Mouse (Mus musculus) cerebellum, adult 9-11 months (tissue): ENCODE results near the gene Kcnk1.

Experiments
- DNase-seq: peaks from one replicate; pipeline ENCODE4 v3.0.0; 2022

The Kcnk1 gene

GRCm38 (mm10) chr8:126063832-126064409 lies 69.0 kb downstream of the Kcnk1 start:
- DNase-seq, result peak; percentile 46

DNA sequence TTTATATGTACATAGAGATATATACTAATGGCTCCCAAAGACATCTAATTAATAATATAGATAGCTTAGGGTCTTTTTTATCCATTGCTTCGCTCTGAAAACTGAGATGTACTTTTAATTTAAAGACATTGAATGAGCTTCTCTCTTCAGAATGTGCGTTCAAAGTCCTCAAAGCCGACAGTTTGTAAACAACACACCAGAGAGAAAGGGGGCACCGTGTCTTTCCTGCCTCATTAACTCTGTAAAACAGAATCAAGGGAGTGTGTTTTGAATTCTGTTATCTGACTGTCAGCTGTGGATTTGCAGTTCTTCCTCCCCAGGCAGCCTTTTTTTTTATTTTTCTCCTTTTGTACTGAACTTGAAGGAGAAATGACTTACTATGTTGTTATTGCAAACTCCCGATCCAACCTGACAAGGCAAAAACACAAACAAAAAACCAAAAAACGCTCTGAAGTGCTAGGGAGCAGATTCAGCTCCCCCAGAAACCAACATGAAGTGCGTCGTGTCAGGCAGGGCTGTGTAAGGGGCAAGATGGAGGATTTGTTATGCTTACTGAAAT lies 69.7 kb downstream of the Kcnk1 start:
- DNase-seq, result no peak

- peak; percentile 38 for DNase-seq
Measured at GRCm38 (mm10) chr8:126067306-126067705, 72.3 kb downstream of the Kcnk1 start.

DNA sequence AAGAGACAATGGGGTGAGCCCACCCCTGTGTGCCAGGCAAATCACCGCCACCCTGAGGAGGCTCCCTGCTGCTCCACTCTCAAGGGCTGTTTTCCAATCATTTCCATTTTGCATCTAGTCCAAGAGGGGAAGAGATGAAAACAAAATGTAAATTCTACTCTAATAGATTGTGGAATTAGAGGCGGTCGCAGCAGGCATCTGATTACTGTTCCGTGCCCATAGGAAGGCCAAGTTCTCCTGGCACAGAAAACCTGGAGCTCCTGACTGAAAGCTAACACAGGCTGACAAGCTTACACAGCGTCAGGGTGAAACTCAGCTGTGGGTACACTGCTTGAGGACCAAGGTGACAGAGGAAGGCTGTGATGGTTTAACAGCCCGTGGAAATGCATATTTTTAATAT lies 73.2 kb downstream of the Kcnk1 start:
- DNase-seq, result peak; percentile 70

- no peak for DNase-seq
Measured at GRCm38 (mm10) chr8:126072678-126073077, 77.7 kb downstream of the Kcnk1 start.

- DNase-seq, result no peak
Measured at GRCm38 (mm10) chr8:126073141-126073740, 78.3 kb downstream of the Kcnk1 start.

DNA sequence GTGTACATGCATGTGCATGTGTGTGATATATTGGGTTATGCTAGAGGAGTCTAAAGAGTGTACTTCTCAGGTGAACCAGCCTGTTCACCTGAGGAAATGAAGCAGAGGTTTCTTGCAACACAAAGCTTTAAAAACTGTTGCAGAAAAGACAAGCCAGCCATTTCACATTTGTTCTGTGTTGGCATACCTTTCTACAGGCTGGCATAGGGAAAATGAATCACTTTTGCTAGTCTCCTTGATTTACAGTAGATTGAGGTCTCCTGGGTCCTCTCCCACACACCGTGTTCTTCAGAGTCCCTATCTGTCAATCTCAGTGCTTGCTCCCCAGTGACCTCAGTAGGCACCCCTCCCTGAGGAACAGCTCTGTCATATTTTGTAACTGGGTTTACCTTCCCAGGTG lies 79.1 kb downstream of the Kcnk1 start:
- DNase-seq, result no peak

DNA sequence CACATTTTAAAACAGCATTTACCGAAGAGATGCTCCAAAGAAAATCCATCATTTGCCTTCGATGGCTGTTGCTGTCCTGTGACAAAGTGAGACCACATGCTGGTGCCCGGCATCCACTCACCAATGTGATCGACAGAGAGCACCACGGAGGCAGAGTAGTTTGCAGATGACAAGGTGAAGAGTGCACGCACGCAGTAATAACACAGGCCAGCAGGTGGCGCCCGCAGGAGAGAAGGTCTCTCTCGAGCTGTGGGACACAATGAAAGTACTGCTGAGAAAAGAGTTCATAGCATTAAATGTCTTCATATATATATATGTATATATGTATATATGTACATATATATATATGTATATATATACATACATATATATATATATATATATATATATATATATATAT lies 80.4 kb downstream of the Kcnk1 start:
- peak; percentile 79 for DNase-seq
